ENCODE assay signal across 25 mouse cellular contexts in genomic region chr3:105732360-105732759, GRCm38 (mm10). TPM values are rescaled to one million over a fixed set of nuclear protein-coding genes. Genes with fewer than 3 reads are reported as not detected.
"Had no signal": no experiment of that assay in that cellular context is flagged by ENCODE, and none has a peak within 500 bp of the region (broad histone marks: within the 10 kb centered on the region; RNA-seq: fewer than 3 reads in every experiment).

No protein-coding gene starts in this region.

- H3K4me1 ChIP-seq: embryonic facial prominence, embryonic 10.5 days; embryonic facial prominence, embryonic 12.5 days; embryonic facial prominence, embryonic 13.5 days; embryonic facial prominence, embryonic 15.5 days; forebrain, embryonic 10.5 days; forebrain, embryonic 12.5 days; forebrain, embryonic 13.5 days; forebrain, embryonic 15.5 days; heart, embryonic 10.5 days had no signal

- H3K4me2 ChIP-seq: embryonic facial prominence, embryonic 12.5 days; embryonic facial prominence, embryonic 13.5 days; embryonic facial prominence, embryonic 15.5 days; forebrain, embryonic 12.5 days; forebrain, embryonic 13.5 days; forebrain, embryonic 15.5 days had no signal

- H3K9ac ChIP-seq: embryonic facial prominence, embryonic 12.5 days; embryonic facial prominence, embryonic 13.5 days; embryonic facial prominence, embryonic 15.5 days; forebrain, embryonic 12.5 days; forebrain, embryonic 13.5 days; forebrain, embryonic 15.5 days; forebrain, postnatal 0 days had no signal

- H3K27me3 ChIP-seq: embryonic facial prominence, embryonic 12.5 days; embryonic facial prominence, embryonic 13.5 days; embryonic facial prominence, embryonic 15.5 days; forebrain, embryonic 12.5 days; forebrain, embryonic 13.5 days; forebrain, embryonic 15.5 days had no signal

- H3K4me3 ChIP-seq: embryonic facial prominence, embryonic 10.5 days; embryonic facial prominence, embryonic 12.5 days; embryonic facial prominence, embryonic 13.5 days; embryonic facial prominence, embryonic 15.5 days; erythroblast, embryonic 14.5 days; forebrain, embryonic 10.5 days; forebrain, embryonic 12.5 days; forebrain, embryonic 13.5 days; forebrain, embryonic 15.5 days; gastrocnemius, adult 2 months; heart, embryonic 10.5 days had no signal

- H3K27ac ChIP-seq: embryonic facial prominence, embryonic 10.5 days; embryonic facial prominence, embryonic 12.5 days; embryonic facial prominence, embryonic 13.5 days; embryonic facial prominence, embryonic 15.5 days; forebrain, embryonic 10.5 days; forebrain, embryonic 12.5 days; forebrain, embryonic 13.5 days; forebrain, embryonic 15.5 days; gastrocnemius, adult 2 months; heart, embryonic 10.5 days had no signal

- DNase-seq: cerebellum, adult 9-10 months; cerebellum, adult 9-11 months; cerebellum, postnatal 10 days; cerebellum, postnatal 14 days; cerebellum, postnatal 25 days; cerebellum, postnatal 36 days; embryo, embryonic 11 days; forebrain, postnatal 0 days; gastrocnemius, adult 2 months; gastrocnemius, postnatal 10 days; gastrocnemius, postnatal 14 days; gastrocnemius, postnatal 25 days; gastrocnemius, postnatal 36 days; heart, adult 18-20 months had no signal

- H3K9me3 ChIP-seq: embryonic facial prominence, embryonic 10.5 days; embryonic facial prominence, embryonic 12.5 days; embryonic facial prominence, embryonic 13.5 days; embryonic facial prominence, embryonic 15.5 days; forebrain, embryonic 10.5 days; forebrain, embryonic 12.5 days; forebrain, embryonic 13.5 days; forebrain, embryonic 15.5 days; heart, embryonic 10.5 days had no signal

RNA-seq across cellular contexts. Expression of gene Inka2, which starts 28.0 kb away (rescaled TPM):
- total RNA-seq: granulocyte monocyte progenitor cell, adult 5-6 weeks had no signal
